Mouse (Mus musculus): ENCODE data around the gene Gp1bb.

GRCm38 (mm10) chr16:18644485-18644884 lies 22.3 kb upstream of the Gp1bb start:
- TF ChIP-seq CTCF (IDR thresholded peaks at IDR 0.05; ENCODE audit: borderline replicate concordance, insufficient read depth, low read depth, low read length) (no peak), POLR2A (IDR thresholded peaks at IDR 0.05; ENCODE audit: borderline replicate concordance, insufficient read depth, low read length) (no peak)
